Mouse (Mus musculus) hindbrain, embryonic 10.5 days (tissue): Measurements from ENCODE around the gene Triobp. TPM values are rescaled to one million over a fixed set of nuclear protein-coding genes. Genes with fewer than 3 reads are reported as not detected.

ENCODE experiments used
- DNase-seq: peaks from one replicate; pipeline ENCODE4 v3.0.0-alpha.2; 2017; ENCODE audit warnings: low spot score
- H3K27ac ChIP-seq: fragments of 300-500 bp; sonication (generic); 2 replicates; pipeline ENCODE4 v1.5.1; 2016; ENCODE audit warnings: mild to moderate bottlenecking, moderate library complexity
- H3K27me3 ChIP-seq: fragments of 300-500 bp; sonication (generic); 2 replicates; pipeline ENCODE4 v1.6.1; 2016; ENCODE audit warnings: mild to moderate bottlenecking; ENCODE audit not compliant: poor library complexity, insufficient read depth, severe bottlenecking
- H3K36me3 ChIP-seq: fragments of 300-500 bp; sonication (generic); 2 replicates; pipeline ENCODE4 v1.6.1; 2016; ENCODE audit warnings: mild to moderate bottlenecking, moderate library complexity
- H3K4me1 ChIP-seq: fragments of 300-500 bp; sonication (generic); replicated peaks from 2 replicates; pipeline ENCODE4 v1.6.1; 2016; ENCODE audit warnings: mild to moderate bottlenecking
- H3K4me3 ChIP-seq: fragments of 300-500 bp; sonication (generic); 2 replicates; pipeline ENCODE4 v1.5.1; 2016; ENCODE audit warnings: mild to moderate bottlenecking, moderate library complexity
- H3K9me3 ChIP-seq: fragments of 300-500 bp; sonication (generic); 2 replicates; pipeline ENCODE4 v1.6.1; 2016; ENCODE audit warnings: mild to moderate bottlenecking, moderate library complexity
- WGBS: fragments of 180-500 bp; shearing (Covaris S2); methylation state at CpG from one replicate; pipeline ENCODE4 v1.1.7; 2016; 5-methylcytosine and 5-hydroxymethylcytosine counted together
- polyA plus RNA-seq: library from polyadenylated mRNA; unstranded; fragments of >200 nt; fragmentation: Nextera tagmentation; extraction: Ambion mirVana; gene quantifications from 2 replicates; pipeline ENCODE4 v1.2.1, GENCODE M21; 2016

Gene Triobp
- polyA plus RNA-seq, 1 experiment from 2014 or later, result 48.0 TPM

DNA sequence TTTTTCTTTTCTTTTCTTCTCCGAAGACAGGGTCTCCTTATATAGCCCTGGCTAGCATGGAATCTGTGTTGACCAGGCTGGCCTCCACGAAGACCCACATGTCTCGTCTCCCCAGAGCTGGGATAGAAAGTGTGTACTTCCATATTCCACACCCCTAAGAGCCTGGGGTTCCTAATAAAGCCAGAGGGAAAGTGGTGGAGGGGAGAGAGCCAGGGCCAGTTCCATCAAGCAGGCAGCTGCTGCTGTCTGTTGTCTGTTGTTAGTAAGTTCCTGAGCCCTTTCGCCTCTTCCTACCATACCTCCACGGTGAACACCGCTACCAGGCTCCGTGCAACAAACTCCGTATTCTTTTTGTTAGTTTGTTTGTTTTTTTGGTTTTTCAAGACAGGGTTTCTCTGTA lies 19.0 kb upstream of the Triobp start:
- no peaks in the 10 kb centered on the region for H3K9me3 ChIP-seq
- WGBS, result 52% methylated on average over 8 of the region's 8 CpGs
- H3K36me3 ChIP-seq, result peaks cover 11% of the 10 kb centered on the region; the same call in 1 of the 2 replicates
- H3K4me1 ChIP-seq, result peaks cover 45% of the 10 kb centered on the region
- peaks cover 15% of the 10 kb centered on the region for H3K27me3 ChIP-seq
- peak overlapping the region; percentile 76 for H3K27ac ChIP-seq
- H3K4me3 ChIP-seq, result peak overlapping the region; percentile 47; the same call in 1 of the 2 replicates
- DNase-seq, result no peak

- DNase-seq, result no peak
- Histone ChIP-seq H3K9me3 (no peaks in the 10 kb centered on the region), H3K27ac (no peak overlapping the region), H3K4me1 (peaks cover 37% of the 10 kb centered on the region), H3K4me3 (no peak overlapping the region), H3K36me3 (peaks cover 11% of the 10 kb centered on the region; the same call in 1 of the 2 replicates), H3K27me3 (peaks cover 15% of the 10 kb centered on the region)
- WGBS, result 88% methylated on average over 6 of the region's 6 CpGs
These were observed 17.3 kb upstream of the Triobp start for GRCm38 (mm10) chr15:78930192-78930706.

DNA sequence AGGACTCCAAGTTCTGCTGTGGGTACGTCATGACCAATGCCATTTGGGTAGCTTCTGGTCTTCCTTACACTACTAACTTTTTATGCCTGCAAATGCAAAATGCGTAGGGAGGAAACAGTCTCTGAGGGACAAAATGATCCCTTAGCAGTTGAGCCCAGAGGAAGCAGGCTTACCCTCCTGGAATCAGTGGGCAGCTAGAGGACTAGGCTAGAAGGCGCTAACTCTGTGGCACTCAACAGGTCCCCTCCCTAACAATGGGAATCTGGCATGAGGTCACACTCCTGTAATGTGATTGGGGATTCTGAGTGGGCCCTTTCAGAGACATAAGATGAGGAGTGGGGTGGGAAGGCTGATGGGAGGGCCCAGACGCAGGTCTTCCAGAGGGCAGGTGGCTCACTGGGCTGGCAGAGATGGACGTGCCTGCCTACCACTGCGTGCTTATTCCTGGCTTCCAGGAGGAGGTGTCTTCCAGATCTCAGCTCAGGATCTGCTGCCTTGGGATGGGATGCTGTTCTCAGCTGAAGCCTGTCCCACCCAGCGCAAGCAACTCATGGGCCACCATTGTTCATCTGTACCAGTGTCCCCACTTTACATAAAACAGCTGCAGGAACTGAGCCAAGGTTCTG lies 16.6 kb upstream of the Triobp start:
- Histone ChIP-seq H3K36me3 (peaks cover 11% of the 10 kb centered on the region; the same call in 1 of the 2 replicates), H3K4me1 (peaks cover 37% of the 10 kb centered on the region), H3K4me3 (no peak overlapping the region), H3K27ac (no peak overlapping the region), H3K9me3 (no peaks in the 10 kb centered on the region), H3K27me3 (peaks cover 15% of the 10 kb centered on the region)
- DNase-seq, result no peak
- 91% methylated on average over 7 of the region's 7 CpGs for WGBS

DNA sequence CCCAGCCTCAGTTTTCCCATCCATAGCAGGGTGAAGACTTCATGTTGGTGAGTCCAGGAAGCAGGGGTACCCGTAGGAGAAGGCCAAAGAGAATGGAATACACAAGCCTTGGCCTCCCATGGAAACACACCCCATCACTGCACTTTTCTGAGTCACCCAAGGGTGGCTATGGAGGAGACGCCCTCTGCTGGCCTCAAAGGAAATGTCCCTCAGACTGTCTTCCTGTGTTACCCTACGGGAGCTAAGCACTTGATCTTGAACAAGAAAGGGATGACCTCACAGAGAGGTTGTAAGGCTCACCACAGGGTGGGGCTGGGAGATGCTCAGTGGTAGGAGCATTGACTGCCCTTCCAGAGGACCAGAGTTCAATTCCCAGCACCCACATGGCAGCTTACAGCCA lies 15.9 kb upstream of the Triobp start:
- peak; percentile 16 for DNase-seq
- H3K9me3 ChIP-seq, result no peaks in the 10 kb centered on the region
- 30% methylated on average over 3 of the region's 3 CpGs for WGBS
- H3K4me3 ChIP-seq, result no peak overlapping the region
- peaks cover 37% of the 10 kb centered on the region for H3K4me1 ChIP-seq
- peaks cover 14% of the 10 kb centered on the region for H3K27me3 ChIP-seq
- H3K27ac ChIP-seq, result no peak overlapping the region
- peaks cover 15% of the 10 kb centered on the region for H3K36me3 ChIP-seq

- Histone ChIP-seq H3K4me3 (peak within 1 kb of the TSS; percentile 92), H3K27ac (peak within 1 kb of the TSS; percentile 92)
- under 1% methylated on average over 42 of the region's 42 CpGs for WGBS
These were observed 12.7 kb upstream of the Triobp start, which contains the start of gene Nol12 for GRCm38 (mm10) chr15:78934784-78935320. Gene Nol12 (plus strand): TSS chr15:78934933.

GRCm38 (mm10) chr15:78936403-78936802 lies 11.1 kb upstream of the Triobp start:
- 0 out of 2 replicates have a peak overlapping the region, but pooled peaks have one; percentile 8 for H3K27ac ChIP-seq
- peak overlapping the region; percentile 92 for H3K4me3 ChIP-seq
- WGBS, result 92% methylated on average over 12 of the region's 12 CpGs
- H3K36me3 ChIP-seq, result peaks cover 53% of the 10 kb centered on the region
- no peaks in the 10 kb centered on the region for H3K9me3 ChIP-seq
- DNase-seq, result no peak
- no peaks in the 10 kb centered on the region for H3K27me3 ChIP-seq
- peaks cover 22% of the 10 kb centered on the region for H3K4me1 ChIP-seq

More at GRCm38 (mm10) chr15:78934784-78935320, 12.7 kb upstream of the Triobp start, which contains the start of gene Nol12:
- Histone ChIP-seq H3K4me1 (peaks cover 22% of the 10 kb centered on the region), H3K27me3 (no peaks in the 10 kb centered on the region), H3K36me3 (peaks cover 40% of the 10 kb centered on the region), H3K9me3 (no peaks in the 10 kb centered on the region)
- peak; percentile 90 for DNase-seq

DNA sequence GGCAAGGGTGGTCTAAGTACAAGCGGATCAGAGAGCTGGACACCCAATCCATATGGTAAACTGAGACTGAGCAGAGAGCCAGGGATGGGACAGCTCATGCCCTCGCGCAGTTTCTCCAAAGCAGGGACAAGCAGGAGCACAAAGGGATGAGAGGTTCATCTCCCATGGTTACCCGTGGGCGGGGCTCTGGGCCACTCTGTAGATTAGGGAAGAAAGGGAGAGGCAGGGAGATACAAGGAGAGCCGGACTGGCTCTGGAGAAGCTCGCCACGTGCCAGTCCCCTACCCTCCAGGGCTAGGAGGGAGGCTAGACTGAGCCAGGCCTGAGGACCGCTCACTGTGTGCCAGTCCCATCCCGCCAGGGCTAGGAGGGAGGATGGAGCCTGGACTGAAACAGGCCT lies 10.2 kb upstream of the Triobp start:
- Histone ChIP-seq H3K4me3 (no peak overlapping the region), H3K9me3 (no peaks in the 10 kb centered on the region), H3K4me1 (peaks cover 22% of the 10 kb centered on the region), H3K27ac (no peak overlapping the region), H3K36me3 (peaks cover 59% of the 10 kb centered on the region), H3K27me3 (no peaks in the 10 kb centered on the region)
- WGBS, result 86% methylated on average over 10 of the region's 10 CpGs
- no peak for DNase-seq

DNA sequence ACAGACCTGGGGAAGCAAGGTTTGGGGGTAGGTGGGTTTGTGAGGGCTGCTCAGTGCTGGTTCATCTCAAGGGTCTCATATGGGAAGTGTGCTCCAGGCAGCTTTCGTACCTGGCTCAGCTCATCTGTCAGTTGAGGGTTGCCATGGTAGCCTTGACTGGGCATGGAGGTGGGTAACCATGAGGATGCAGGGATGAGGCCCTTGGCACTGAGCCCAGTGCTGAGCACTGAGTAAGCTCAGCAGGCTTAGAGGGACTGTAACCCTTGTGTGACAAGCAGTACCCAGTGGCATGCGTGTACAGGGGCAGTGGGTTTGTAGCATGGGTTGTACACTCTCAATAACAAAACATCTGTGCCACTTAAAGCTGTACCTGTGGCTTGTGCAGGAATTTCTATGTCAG lies 9.6 kb upstream of the Triobp start:
- no peaks in the 10 kb centered on the region for H3K9me3 ChIP-seq
- peaks cover 29% of the 10 kb centered on the region for H3K4me1 ChIP-seq
- H3K36me3 ChIP-seq, result peaks cover 59% of the 10 kb centered on the region
- DNase-seq, result no peak
- H3K27me3 ChIP-seq, result no peaks in the 10 kb centered on the region
- no peak overlapping the region for H3K27ac ChIP-seq
- H3K4me3 ChIP-seq, result no peak overlapping the region
- 93% methylated on average over 2 of the region's 2 CpGs for WGBS

DNA sequence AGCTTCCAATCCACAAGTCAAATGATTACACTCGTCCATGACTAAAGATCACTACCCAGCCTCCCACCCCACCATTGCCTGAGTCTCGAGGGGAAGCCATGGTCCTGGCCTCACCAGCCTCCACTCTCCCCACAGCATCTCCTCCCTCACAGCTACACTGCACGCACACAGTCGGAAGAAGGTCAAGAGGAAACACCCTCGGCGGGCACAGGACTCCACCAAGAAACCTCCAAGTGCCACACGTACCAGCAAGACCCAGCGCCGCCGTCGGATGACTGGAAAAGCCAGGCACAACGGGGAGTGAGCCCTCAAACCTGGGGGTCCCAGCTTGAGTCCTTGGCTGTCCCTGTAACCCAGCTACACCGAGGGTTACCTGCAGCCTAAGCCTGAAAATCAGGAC lies 7.2 kb upstream of the Triobp start:
- H3K4me3 ChIP-seq, result no peak overlapping the region
- H3K27ac ChIP-seq, result no peak overlapping the region
- no peak for DNase-seq
- peaks cover 59% of the 10 kb centered on the region for H3K36me3 ChIP-seq
- no peaks in the 10 kb centered on the region for H3K9me3 ChIP-seq
- WGBS, result 94% methylated on average over 13 of the region's 13 CpGs
- H3K4me1 ChIP-seq, result peaks cover 29% of the 10 kb centered on the region
- H3K27me3 ChIP-seq, result no peaks in the 10 kb centered on the region

DNA sequence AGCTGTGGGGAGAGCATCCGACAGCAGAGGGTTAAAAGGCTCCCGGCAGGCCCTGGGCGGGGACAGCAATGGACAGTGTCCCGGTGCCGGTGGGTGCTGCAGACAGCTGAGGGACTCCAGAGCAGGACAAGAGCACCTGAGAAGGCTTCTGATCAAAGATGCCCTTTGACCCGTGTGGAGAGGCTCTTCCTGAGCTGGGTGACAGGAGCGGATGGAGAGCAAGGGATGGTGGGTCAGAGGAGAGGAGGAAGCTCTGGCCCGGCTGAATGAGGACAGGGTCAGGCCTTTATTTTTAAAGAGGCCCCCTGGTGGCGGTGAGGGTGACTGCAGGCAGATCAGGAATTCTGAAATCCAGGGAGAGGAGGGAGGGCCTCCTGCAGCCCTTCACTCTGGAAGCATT lies 4.9 kb upstream of the Triobp start:
- WGBS, result 4% methylated on average over 9 of the region's 9 CpGs
- peak overlapping the region; percentile 84 for H3K27ac ChIP-seq
- peak; percentile 85 for DNase-seq
- no peaks in the 10 kb centered on the region for H3K9me3 ChIP-seq
- H3K27me3 ChIP-seq, result peaks cover 13% of the 10 kb centered on the region
- H3K4me3 ChIP-seq, result peak overlapping the region; percentile 45
- H3K4me1 ChIP-seq, result peaks cover 18% of the 10 kb centered on the region
- H3K36me3 ChIP-seq, result peaks cover 44% of the 10 kb centered on the region

DNA sequence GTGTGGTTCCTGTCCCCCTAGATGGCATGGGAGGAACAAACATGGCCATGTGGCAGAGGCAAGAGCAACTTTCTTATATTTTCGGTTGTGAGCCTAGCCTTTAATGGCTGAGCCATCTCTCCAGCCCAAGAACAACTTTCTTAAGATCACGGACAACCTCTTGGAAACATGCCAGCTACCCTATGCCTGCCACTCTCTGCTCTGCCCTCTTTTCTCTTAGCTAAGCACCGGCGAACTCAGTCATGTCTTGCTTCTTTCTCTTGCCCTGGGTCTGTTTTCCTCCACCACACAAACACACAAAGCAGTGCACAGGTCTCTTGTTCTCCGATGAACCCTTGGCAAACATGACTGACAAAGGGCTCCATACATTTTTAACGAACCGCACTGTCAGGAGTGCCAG lies 1.3 kb upstream of the Triobp start:
- 92% methylated on average over 7 of the region's 7 CpGs for whole genome bisulfite sequencing

DNA sequence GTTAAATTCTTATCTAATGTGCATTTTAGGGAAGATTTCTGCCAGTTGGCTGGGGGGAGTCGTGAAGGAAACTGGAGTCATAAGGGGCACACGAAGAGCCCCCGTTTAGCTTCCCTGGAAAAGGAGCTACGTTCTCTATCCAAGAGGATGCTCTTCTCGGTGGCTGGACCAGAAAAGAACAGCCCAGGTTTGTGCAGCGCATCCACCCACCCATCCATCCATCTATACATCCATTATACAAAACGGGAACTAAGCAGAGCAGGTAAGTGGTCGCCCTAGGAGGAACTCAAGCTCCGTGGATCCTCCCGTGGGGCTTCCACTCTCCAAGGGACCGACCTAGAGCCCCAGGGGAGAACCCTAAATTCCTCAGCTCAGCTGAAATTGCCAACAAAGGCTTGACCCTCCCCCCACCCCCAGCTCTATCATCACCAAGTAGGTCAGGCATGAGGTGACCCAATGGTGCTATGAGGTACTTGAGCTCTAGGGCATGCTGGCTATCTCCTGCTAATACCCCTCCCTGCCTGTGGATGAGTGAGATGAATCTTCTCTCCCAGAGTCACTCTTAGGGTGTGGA lies 715 bp downstream of the Triobp start:
- H3K4me1 ChIP-seq, result peaks cover 32% of the 10 kb centered on the region
- H3K9me3 ChIP-seq, result no peaks in the 10 kb centered on the region
- peaks cover 13% of the 10 kb centered on the region for H3K27me3 ChIP-seq
- H3K27ac ChIP-seq, result peak overlapping the region; percentile 91
- peaks cover 26% of the 10 kb centered on the region for H3K36me3 ChIP-seq
- H3K4me3 ChIP-seq, result peak overlapping the region; percentile 66
- DNase-seq, result no peak
- WGBS, result 5% methylated on average over 11 of the region's 11 CpGs

More for the DNA sequence above, 1.3 kb upstream of the Triobp start:
- Histone ChIP-seq H3K4me1 (peaks cover 36% of the 10 kb centered on the region), H3K9me3 (no peaks in the 10 kb centered on the region), H3K27ac (no peak overlapping the region), H3K4me3 (no peak overlapping the region), H3K27me3 (peaks cover 13% of the 10 kb centered on the region), H3K36me3 (peaks cover 14% of the 10 kb centered on the region)
- no peak for DNase-seq

GRCm38 (mm10) chr15:78948883-78949282 lies 1.4 kb downstream of the Triobp start:
- WGBS, result 97% methylated on average over 3 of the region's 3 CpGs

More at GRCm38 (mm10) chr15:78948883-78949282, 1.4 kb downstream of the Triobp start:
- peaks cover 31% of the 10 kb centered on the region for H3K4me1 ChIP-seq
- peaks cover 13% of the 10 kb centered on the region for H3K27me3 ChIP-seq
- no peaks in the 10 kb centered on the region for H3K9me3 ChIP-seq
- DNase-seq, result no peak
- peak overlapping the region; percentile 91; the same call in 1 of the 2 replicates for H3K27ac ChIP-seq
- peaks cover 33% of the 10 kb centered on the region for H3K36me3 ChIP-seq
- peak overlapping the region; percentile 66; the same call in 1 of the 2 replicates for H3K4me3 ChIP-seq
